Mouse (Mus musculus) mouse trophoblast stem cell (cell line): ENCODE results near the gene Tmem37.

Experiments used
- in situ Hi-C, 2 experiments: fragments of 300-500 bp; cut with MseI, MboI; formaldehyde crosslinking; loops; 2 replicates in 1 of 2; 3 replicates in 1 of 2; pipeline ENCODE4 v1.15.1; 2025

Tmem37 gene

DNA sequence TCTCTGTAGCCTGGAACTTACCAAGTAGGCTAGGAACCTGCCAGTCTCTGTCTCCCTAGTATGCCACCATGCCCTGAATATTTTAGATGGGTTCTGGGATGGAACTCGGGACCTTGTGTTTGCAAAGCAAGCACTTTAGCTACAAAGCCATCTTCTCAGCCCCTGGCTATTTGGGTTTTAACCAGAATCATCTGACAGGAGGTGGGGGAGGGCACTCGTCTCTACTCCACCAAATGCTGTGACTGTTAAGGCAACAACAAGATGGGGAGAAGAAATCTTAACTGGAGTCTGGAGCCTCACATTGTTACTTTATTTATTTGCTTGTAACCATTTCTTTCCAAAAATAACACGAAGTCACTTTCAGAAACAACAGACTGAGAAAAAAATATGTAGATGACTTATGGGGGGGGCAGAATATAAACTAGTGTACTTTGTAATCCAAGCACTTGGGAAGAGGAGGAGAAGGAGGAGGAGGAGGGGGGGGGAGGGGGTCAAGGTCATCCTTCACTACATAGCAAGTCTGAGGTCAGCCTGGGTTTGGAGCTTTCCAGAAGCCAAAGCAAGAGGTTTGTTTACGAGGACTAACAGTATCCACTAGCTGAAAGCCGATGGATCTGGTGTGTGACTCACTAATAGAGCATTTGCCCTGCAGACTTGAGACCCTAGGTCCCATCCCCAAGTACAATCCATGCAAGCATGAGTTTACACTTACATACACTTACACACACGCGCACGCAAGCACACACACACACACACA lies 16.0 kb downstream of the Tmem37 start:
- in situ Hi-C loops: no loop called here

DNA sequence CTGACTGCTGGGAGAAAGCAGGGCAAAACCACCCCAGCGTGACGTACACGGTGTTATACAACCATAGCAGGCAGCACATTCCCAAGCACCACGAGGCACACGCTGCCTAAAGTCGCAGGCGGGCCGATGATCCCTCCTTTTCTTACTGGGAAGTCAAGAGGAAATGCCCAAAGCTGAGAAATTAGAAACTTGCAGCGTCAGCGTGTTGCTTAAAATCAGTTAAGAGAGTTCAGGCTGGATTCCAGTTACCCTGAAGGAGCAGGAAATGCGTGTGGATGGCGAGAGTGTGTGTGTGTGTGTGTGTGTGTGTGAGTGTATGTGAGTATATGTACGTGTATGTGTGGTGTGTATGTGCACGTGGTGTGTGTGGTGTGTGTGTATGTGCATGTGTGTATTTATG lies 16.8 kb downstream of the Tmem37 start:
- in situ Hi-C loops: no loop called here

DNA sequence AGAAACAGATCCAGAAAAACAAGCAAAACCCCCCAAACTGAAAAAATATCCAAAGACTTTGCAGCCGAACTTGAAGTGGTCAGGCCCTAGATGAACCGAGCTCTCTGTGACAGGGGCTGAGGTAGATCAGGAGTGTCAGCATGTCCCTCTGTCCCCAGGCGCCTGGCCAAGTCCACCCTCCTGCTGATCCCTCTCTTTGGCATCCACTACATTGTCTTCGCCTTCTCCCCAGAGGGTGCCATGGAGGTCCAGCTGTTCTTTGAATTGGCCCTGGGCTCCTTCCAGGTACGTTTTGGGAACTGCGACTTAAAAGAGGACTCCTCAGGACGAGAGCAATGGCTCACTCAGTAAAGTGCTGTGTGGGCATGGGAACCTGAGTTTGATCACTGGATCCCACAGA lies 17.6 kb downstream of the Tmem37 start:
- in situ Hi-C loops: no loop called here

DNA sequence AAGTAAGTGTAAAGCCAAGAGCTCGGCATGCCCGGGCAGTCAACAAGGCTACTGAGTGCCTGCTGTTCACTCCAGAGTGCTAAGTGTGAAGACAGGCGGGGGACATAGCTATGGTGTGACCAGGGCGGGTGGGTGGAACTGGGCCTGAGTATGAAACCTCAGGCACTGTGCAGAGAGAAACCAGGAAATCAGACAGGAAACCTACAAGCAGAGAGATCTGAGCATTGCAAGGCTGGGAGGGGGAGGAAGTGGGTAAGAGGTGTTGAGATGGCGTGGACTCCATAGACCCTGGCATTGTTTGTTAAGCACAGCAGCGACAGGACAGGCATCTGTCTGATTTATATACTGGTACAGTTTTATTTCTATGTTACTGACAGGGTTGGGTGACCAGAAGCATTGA lies 18.4 kb downstream of the Tmem37 start:
- in situ Hi-C loops: no loop called here

DNA sequence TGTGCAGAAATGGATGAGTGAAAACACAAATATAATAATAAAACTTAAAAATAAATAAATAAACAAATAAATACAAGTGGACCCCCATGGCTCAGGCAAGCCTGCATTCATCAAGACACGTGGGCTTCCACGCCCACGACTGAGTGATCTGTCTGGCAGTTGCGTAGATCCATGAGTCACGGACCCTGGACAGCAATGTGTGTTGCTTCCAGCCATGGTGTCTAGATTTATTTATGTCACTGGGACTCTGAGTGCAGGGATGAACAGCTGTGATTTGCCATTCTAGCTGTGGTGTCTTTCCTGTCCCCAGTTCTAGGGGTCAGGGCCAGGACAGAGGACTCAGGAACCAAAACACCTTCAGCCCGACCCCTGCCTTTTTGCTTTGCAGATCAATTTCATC lies 18.9 kb downstream of the Tmem37 start:
- in situ Hi-C loops: no loop called here

DNA sequence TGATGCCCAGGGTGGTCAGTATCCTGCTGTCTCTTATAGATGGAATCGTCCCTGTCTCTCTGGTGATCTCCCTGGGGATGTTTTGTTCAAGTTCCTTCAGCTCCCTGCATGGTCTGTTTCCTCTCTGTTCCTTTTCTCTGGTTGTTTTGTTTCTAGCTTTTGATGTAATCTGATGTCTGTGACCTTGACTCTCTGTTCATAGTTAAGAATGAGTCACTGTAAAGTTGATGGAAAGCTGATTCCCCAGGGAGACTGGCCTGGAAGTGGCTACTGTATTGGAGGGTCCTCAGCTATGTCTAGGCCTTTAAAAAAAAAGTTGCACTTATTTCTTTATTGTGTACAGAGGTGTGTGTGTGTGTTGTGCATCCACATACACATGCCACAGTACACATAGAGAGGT lies 22.8 kb downstream of the Tmem37 start:
- in situ Hi-C loops: no loop called here

DNA sequence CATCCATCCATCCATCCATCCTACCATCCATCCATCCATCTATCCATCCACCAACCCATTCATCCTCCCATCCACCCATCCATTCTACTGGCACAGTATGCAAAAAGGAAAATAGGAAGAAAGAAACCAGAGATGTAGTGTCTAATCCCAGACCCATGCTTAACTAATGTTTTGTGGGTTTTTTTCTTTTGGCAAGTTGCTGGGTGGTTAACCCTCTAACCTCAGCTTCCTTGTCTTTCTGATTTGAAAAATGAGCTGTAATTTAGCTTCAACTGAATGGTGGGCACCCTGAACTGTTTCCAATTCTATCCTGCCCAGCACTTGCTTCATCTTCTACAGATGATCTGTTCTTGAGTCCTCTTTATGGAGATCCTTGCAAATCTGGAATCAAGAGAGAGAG lies 26.5 kb downstream of the Tmem37 start:
- in situ Hi-C loops: no loop called here

DNA sequence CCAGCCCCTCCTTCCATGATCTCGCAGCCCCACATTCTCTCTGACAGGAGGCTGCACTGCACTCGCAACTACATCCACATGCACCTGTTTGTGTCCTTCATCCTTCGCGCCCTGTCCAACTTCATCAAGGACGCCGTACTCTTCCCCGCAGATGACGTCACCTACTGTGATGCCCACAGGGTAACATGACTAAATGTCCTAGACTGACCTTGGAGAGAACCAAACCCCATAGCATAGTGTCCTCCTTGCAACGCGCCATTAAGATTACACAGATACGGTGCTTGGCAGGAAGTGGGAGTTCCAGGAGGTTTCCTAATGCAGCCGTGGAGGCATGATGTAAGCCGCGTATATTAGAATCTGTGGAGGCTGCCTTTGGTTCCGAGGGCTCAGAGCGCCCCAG lies 29.3 kb downstream of the Tmem37 start:
- in situ Hi-C loops: no loop called here

DNA sequence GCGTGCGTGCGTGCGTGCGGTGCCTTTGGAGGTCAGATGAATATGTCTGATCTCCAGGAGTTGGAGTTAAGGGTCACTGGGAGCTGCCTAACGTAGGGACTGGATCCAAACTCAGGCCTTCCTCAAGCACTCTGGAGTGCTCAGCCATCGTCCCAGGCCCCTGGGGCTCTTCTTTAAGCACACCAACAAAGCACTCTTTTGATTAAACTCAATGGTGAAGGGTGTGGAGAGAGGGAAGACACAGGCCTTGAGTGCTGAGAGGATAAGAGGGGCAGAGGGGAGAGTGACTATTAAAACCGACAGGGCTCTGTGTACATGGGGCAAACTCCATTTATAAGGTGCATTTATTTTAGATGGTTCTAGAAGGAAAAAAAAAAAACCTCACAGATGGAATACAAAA lies 31.5 kb downstream of the Tmem37 start:
- in situ Hi-C loops: no loop called here

DNA sequence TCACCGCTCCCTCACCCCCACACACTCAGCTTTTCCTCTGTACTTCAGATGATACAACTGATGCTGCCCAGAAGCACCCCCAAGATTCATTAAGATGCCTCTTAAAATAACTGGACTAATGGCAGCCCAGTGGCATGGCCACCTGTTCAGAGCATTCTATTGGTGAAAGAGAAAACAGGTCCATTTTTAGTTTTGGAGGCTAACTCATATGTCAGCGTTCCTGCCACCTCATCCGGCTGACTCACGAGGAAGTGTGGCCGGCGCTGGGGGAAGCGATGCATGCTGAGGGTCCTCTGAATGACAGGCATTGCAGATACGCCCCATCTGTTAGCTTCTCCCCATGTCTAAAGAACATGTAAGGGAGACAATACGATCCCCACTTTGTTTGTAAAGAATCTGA lies 35.3 kb downstream of the Tmem37 start:
- in situ Hi-C loops: no loop called here

DNA sequence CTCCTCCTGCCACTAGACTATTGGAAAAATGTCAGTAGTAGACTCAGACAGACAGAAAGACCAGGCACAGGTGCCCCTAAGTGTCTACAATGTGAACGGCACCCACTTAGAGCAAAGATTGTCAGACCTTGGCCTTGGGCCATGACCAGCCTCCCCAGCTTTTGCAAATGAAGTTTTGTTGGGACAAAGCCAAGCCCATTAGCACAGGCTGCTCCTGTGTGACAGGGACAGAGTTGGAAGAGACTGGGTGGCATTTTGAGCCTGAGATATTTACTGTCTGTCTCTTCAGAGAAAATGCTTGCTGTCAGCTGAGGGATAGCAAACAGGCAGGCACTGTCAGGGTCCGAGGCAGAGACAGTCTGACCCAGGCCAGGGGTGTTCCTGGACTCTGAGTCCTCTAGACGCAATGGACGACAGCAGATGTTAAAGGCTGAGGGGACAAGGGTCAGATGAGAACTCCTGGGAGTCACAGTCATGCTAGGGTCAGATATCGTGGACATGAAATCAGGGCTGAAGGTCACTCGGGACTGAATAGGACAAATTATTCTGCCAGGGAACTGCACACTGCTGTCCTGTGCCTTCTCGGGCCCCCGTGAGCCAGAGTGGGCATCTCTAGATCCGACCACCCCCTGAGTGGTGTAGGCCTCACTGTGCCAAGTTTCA lies 36.7 kb downstream of the Tmem37 start:
- in situ Hi-C loops: no loop called here

DNA sequence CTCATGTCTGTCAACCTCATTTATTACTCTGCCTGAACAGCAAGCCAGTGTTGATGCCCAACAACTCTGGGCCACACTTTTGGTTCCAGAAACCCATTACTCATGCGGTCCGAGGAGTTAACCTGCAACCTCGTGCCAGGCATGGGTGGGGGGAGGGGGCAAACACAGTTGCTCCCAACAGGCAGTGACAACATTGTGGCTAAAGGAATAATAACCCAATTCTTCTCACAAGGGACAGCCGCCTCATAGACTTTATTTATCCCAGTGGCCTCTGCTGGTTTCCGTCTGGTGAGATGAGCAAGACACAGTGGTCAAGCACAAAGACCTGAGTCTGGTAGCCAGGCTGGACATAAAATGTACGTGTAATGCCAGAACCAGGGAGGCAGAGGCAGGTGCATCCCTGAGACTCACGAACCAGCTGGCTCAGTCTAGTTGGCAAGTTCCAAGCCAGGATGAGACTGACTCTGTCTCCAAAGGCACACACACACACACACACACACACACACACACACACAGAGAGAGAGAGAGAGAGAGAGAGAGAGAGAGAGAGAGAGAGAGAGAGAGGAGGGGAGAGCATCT lies 38.3 kb downstream of the Tmem37 start:
- in situ Hi-C loops: no loop called here

DNA sequence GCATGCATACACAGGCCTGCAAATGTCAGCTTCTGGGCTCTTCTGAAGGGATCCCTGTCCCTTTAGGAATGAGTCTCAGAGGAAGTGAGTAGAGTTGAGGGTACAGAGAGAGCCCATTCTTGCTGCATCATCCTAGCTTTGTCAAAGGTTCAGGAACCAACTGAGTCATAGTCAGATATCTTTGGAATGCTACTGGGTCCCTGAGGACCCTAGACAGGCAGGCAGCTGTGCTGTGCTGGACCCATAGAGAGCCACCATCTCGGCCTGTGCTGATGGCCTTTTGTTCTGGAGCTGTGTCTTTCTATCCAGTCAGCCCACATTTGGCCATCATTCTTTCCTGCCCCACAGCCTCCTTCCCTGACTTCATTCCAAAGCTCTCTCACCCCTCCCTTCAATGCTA lies 39.1 kb downstream of the Tmem37 start:
- in situ Hi-C loops: loop anchor here (5.0 kb wide), 2 partner anchors 53 to 58 kb away; no protein-coding TSS in a partner anchor

DNA sequence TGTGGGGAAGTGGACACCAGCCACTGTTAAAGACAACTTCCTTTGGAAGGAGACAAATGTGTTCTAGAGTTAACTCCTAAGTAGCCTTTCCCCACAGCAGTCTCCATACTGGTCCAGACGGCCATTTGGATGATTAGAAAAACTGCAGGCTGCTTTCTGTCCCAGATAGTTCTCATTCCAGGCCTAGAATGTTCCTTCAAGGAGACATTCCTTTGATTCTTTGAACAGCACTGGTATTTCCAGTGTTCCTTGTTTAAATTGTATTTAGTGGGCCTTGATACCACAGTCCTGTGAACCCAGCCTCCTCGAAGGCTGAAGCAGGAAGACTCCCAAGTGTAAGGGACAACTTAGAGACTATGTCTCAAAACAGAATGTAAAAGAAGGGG lies 40.4 kb downstream of the Tmem37 start:
- in situ Hi-C loops: loop anchor here (5.0 kb wide), 2 partner anchors 54 to 59 kb away; no protein-coding TSS in a partner anchor

DNA sequence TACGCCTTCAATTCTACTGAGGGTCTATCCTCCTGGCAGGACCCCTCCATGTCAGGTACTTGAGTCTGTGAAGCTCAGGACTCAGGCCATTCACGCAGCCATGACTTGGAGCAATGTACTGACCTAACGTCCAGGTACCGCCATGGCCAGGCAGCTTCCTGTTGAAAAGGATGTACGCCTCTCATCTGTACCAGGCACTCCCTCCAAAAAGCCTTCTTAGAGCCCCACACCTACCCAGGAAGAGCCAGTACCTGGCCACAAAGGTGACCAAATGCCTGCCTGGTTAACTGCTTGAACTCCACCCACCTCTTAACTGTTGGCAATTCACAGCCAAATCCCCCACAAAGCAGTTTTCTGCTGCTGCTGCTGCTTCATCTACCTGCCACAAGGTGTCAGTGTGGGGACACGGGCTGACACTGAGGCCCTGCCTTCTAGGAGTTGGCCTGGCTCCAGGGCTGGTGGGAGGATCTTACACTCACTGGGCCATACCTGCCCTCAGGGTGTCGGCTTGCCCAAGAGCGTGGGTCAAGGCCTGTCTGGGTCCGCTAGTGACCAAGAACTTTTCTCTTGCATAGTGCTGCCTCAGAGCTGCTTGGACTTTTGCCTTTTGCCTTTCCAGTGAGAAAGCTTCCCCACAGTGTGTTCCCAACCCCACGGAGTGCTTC lies 40.9 kb downstream of the Tmem37 start:
- in situ Hi-C loops: loop anchor here (5.0 kb wide), 2 partner anchors 54 to 59 kb away; no protein-coding TSS in a partner anchor

DNA sequence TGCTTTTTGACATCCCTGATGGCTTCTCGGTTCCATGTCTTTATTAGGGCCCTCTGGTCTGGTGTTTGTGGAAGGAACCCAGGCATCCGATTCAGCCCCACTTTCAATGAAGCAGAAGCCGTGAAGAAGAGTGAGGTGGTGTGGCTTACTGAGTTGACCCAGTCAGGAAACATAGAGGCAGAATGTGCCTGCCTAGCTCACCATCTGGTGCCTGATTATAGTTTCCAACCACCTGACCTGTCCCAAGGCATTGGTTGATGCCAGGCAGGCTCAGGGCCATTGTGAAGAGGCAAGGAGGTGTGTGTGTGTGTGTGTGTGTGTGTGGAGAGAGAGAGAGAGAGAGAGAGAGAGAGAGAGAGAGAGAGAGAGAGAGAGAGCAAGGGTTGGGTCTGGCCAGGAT lies 43.4 kb downstream of the Tmem37 start:
- in situ Hi-C loops: loop anchor here (5.0 kb wide), 2 partner anchors 57 to 62 kb away; no protein-coding TSS in a partner anchor

DNA sequence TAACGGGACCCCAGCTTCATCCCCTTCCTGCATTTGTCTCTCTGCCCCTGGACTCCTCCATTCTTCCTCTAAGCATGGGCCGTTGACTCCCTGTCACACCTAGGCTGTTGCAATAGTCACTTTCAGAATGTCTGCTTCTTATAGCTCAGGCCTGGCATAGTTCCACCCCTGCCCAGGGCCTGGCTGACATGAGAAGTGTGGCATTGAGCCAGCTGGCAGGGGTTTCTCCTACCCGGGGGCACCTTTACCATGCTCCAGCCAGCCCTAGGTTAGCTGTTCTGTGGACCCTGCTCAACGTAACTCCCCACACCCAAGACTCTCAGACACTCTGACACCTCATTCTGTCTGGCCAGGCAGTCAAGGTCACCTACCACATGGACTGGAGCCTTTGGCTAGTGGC lies 46.2 kb downstream of the Tmem37 start:
- in situ Hi-C loops: loop anchor here in 1 of 2 experiments (10.0 kb wide), 1 partner anchor 127 kb away; no protein-coding TSS in a partner anchor

DNA sequence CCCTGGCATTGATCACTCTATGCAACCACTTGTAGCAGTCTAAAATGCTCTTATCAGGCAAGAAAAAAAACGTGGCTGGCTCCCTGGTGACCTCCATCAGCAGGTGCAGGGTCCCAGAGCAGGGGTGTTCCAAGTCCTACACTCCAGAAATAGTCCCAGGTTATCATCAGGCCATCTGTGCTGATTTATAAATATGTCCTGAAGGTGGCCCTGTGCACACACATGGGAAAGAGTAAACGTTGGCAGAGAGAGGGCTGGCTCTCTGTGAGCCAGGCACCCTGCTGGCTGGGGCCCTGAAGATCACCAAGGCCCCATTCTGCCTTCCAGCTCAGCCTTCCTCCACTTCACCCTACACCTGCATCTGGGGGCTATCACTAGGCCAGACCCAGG lies 48.8 kb downstream of the Tmem37 start:
- in situ Hi-C loops: loop anchor here in 1 of 2 experiments (10.0 kb wide), 1 partner anchor 130 kb away; no protein-coding TSS in a partner anchor

DNA sequence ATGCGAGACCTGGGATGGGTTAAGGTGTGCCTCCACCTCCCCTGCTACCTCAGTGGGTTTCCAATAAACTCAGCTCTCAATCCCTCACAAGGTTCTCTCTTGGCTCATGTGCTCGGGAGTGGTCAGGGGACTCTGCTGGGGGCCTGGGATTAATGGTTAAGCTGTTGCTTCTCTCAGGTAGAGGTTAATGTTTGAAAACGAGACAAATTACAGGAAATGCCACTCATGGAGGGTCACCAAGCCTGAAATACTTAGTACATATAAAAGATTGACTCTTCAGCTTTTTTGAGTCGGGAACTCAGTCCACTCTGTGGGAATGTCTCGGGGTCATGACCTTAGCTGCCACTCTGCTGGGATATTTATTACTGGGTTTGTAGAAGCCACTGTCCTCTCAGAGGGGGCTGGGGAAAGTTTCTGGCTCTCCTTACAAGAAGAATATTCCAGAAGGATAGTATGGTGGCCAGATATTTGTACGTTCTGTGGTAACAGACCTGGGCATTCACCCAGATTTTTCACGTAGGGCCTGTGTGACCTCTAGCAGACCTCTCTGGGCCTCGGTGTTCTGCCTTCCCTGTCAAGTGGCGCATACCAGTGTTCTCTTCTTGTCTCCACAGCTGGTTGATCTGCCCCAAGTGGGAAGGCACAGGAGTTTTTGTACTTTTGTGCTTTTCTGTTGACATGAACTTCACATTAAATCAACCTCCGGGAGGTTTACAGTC lies 49.4 kb downstream of the Tmem37 start:
- in situ Hi-C loops: loop anchor here in 1 of 2 experiments (10.0 kb wide), 1 partner anchor 130 kb away; no protein-coding TSS in a partner anchor

DNA sequence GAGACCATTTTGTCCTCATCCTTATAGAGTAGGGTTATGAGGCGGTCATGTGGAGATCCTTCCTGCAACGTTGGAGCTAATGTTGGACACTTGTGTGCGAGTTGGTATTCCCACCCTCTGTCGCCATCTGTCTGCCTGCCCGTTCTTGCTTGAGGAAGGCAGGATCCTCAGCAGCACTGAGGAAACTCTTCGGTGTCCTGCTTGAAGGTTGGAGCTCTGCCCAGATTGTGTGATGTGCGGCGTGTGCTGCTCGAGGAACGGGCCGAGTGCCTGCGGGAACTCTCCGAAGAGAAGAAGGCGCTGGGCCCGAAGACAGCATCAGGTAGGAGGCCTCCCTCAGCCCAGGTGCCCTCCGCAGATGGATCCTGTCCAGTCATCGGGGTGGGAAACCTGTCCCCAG lies 51.9 kb downstream of the Tmem37 start:
- in situ Hi-C loops: loop anchor here in 1 of 2 experiments (10.0 kb wide), 1 partner anchor 133 kb away; no protein-coding TSS in a partner anchor

DNA sequence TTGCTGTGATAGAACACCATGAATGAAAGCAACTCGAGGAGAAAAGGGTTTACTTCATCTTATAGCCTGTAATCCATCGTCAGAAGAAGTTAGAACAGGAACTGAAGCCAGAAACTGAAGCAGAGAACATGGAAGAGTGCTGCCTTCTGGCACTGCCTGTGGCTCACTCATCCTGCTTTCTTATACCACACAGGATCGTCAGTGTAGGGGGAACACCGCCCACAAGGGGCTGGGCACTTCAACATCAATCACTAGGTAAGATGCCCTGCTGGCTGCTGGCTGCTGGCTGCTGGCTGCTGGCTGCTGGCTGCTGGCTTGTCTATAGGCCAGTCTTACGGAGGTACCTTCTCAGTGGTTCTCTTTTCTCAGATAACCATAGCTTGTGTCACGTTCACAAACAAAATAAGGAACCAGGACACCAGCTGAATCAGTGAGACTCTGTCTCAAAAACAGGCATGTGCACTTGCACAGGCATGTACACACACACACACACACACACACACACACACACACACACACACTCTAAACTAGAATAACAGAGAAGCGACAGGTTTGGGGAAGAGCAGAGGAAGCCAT lies 53.5 kb downstream of the Tmem37 start:
- in situ Hi-C loops: loop anchor here in 1 of 2 experiments (10.0 kb wide), 1 partner anchor 134 kb away; no protein-coding TSS in a partner anchor
